Mouse (Mus musculus): ENCODE data around the gene Slc26a9.

DNA sequence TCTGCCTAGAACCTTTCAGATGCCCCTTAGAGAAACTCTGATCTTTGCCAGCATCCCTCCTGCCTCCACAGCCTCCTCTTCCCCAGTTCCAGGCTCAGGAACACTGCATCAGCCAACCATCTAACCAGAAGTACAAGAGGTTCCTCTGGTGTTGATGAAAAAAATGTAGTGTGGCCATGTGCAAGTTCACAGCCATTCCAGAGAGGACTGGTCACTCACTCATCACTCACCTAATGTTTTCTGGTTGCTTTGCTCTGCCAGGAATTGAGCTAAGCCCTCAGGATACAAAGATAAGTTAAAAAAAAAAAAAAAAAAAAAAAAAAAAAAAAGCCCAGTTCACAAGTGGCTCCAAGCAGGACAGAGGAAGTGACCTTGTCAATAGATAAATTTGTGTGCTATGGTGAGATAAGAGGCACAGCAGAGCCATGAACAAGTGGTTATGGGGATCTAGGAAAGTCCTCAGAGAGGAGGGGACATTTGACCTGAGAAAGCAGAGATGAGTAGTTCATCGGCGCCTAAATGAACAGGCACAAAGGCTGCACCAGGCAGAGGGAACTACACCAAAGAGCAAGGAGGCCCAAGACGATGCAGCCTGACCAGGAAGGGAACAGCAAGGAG lies 10.5 kb downstream of the Slc26a9 start:
- TF ChIP-seq POLR2A (IDR thresholded peaks at IDR 0.05; ENCODE audit: control insufficient read depth, extremely low read depth, insufficient read depth, low read length, poor library complexity), result no peak
- TF ChIP-seq CTCF (IDR thresholded peaks at IDR 0.05; ENCODE audit: borderline replicate concordance, control insufficient read depth, extremely low read depth, insufficient read depth, low read length, poor library complexity), result no peak
